Mouse (Mus musculus) limb, embryonic 12.5 days (tissue): ENCODE measurements at regions not wholly inside any gene's neighbourhood (a gene's known extent, or its start where the extent isn't known, plus 50 kb on each side); places are given as distances from the start of the nearest gene placed in this dataset.
A peak's percentile ranks its signal among the peaks of the same experiment; 100 is the strongest.

ENCODE experiments used
- ATAC-seq: fragments of 200-750 bp; cut with Nextera tagmentation; 2 replicates; pipeline ENCODE4 v1.8.0; 2017; ENCODE audit warnings: low read depth, moderate TSS enrichment; ENCODE audit not compliant: insufficient number of reproducible peaks, insufficient read depth, low FRiP score, low TSS enrichment
- H3K27ac ChIP-seq: fragments of 300-500 bp; sonication (generic); 2 replicates; pipeline ENCODE4 v1.5.1; 2016; ENCODE audit warnings: mild to moderate bottlenecking, moderate library complexity
- H3K27me3 ChIP-seq: fragments of 300-500 bp; sonication (generic); 2 replicates; pipeline ENCODE4 v1.6.1; 2016; ENCODE audit warnings: mild to moderate bottlenecking, moderate library complexity
- H3K36me3 ChIP-seq: fragments of 300-500 bp; sonication (generic); 2 replicates; pipeline ENCODE4 v1.6.1; 2016; ENCODE audit warnings: mild to moderate bottlenecking, moderate library complexity
- H3K4me1 ChIP-seq: fragments of 300-500 bp; sonication (generic); replicated peaks from 2 replicates; pipeline ENCODE4 v1.6.1; 2016
- H3K4me2 ChIP-seq: fragments of 300-500 bp; sonication (generic); 2 replicates; pipeline ENCODE4 v1.6.1; 2016; ENCODE audit warnings: mild to moderate bottlenecking, moderate library complexity
- H3K4me3 ChIP-seq: fragments of 300-500 bp; sonication (generic); replicated peaks from 2 replicates; pipeline ENCODE4 v1.5.1; 2016; ENCODE audit warnings: mild to moderate bottlenecking
- H3K9ac ChIP-seq: fragments of 300-500 bp; sonication (generic); replicated peaks from 2 replicates; pipeline ENCODE4 v1.6.1; 2016; ENCODE audit warnings: mild to moderate bottlenecking, moderate library complexity
- H3K9me3 ChIP-seq: fragments of 300-500 bp; sonication (generic); 2 replicates; pipeline ENCODE4 v1.6.1; 2016; ENCODE audit warnings: mild to moderate bottlenecking, moderate library complexity
- WGBS: fragments of 180-500 bp; shearing (Covaris S2); methylation state at CpG from one replicate; pipeline ENCODE4 v1.1.7; 2016; 5-methylcytosine and 5-hydroxymethylcytosine counted together

GRCm38 (mm10) chr5:74121861-74122630, 53.8 kb upstream of the Usp46 start:
- Histone ChIP-seq H3K4me2 (no peak overlapping the region), H3K4me1 (peaks cover 20% of the 10 kb centered on the region), H3K4me3 (no peak overlapping the region), H3K27ac (peak overlapping the region; percentile 78), H3K9ac (no peak overlapping the region), H3K27me3 (no peaks in the 10 kb centered on the region), H3K9me3 (peaks cover 3% of the 10 kb centered on the region; the same call in 1 of the 2 replicates), H3K36me3 (no peaks in the 10 kb centered on the region)
- peak; percentile 88 for ATAC-seq
- 54% methylated on average over 9 of the region's 9 CpGs for WGBS

GRCm38 (mm10) chr5:74126015-74126896, 58.0 kb upstream of the Usp46 start:
- Histone ChIP-seq H3K9me3 (no peaks in the 10 kb centered on the region; the same call in 1 of the 2 replicates), H3K4me2 (peak overlapping the region; percentile 32), H3K4me3 (peak overlapping the region; percentile 23), H3K36me3 (no peaks in the 10 kb centered on the region), H3K4me1 (peaks cover 16% of the 10 kb centered on the region), H3K9ac (no peak overlapping the region), H3K27me3 (no peaks in the 10 kb centered on the region), H3K27ac (no peak overlapping the region)
- ATAC-seq, result peak; percentile 82
- 61% methylated on average over 32 of the region's 32 CpGs for WGBS

GRCm38 (mm10) chr5:74127518-74127917, 59.3 kb upstream of the Usp46 start:
- H3K4me3 ChIP-seq, result no peak overlapping the region
- WGBS, result 93% methylated on average over 6 of the region's 6 CpGs
- no peak overlapping the region for H3K9ac ChIP-seq
- ATAC-seq, result no peak
- no peaks in the 10 kb centered on the region for H3K36me3 ChIP-seq
- no peak overlapping the region for H3K4me2 ChIP-seq
- no peaks in the 10 kb centered on the region; the same call in 1 of the 2 replicates for H3K9me3 ChIP-seq
- peaks cover 5% of the 10 kb centered on the region for H3K4me1 ChIP-seq
- no peak overlapping the region for H3K27ac ChIP-seq
- no peaks in the 10 kb centered on the region for H3K27me3 ChIP-seq

- Histone ChIP-seq H3K27ac (0 out of 2 replicates have a peak overlapping the region, but pooled peaks have one; percentile 25), H3K9me3 (no peaks in the 10 kb centered on the region; the same call in 1 of the 2 replicates), H3K4me1 (no peaks in the 10 kb centered on the region; the same call in 1 of the 2 replicates), H3K27me3 (no peaks in the 10 kb centered on the region), H3K4me2 (no peak overlapping the region), H3K4me3 (no peak overlapping the region), H3K9ac (no peak overlapping the region), H3K36me3 (no peaks in the 10 kb centered on the region)
- no peak for ATAC-seq
These were observed 61.4 kb upstream of the Usp46 start for GRCm38 (mm10) chr5:74129636-74130035.

- no peak for ATAC-seq
- 42% methylated on average over 8 of the region's 8 CpGs for WGBS
- no peak overlapping the region for H3K4me2 ChIP-seq
These were observed 62.4 kb upstream of the Rasl11b start for GRCm38 (mm10) chr5:74132671-74133070.

GRCm38 (mm10) chr5:74136377-74136776, 58.7 kb upstream of the Rasl11b start:
- H3K9ac ChIP-seq, result no peak overlapping the region
- H3K36me3 ChIP-seq, result no peaks in the 10 kb centered on the region
- H3K9me3 ChIP-seq, result no peaks in the 10 kb centered on the region
- H3K27me3 ChIP-seq, result no peaks in the 10 kb centered on the region
- H3K4me3 ChIP-seq, result no peak overlapping the region
- no peak overlapping the region for H3K4me2 ChIP-seq
- WGBS, result 76% methylated on average over 5 of the region's 5 CpGs
- H3K4me1 ChIP-seq, result 0 out of 2 replicates have a peak, but pooled peaks cover 4% of the 10 kb centered on the region
- ATAC-seq, result no peak
- no peak overlapping the region for H3K27ac ChIP-seq

More at GRCm38 (mm10) chr5:74132671-74133070, 62.4 kb upstream of the Rasl11b start:
- Histone ChIP-seq H3K27ac (no peak overlapping the region), H3K27me3 (no peaks in the 10 kb centered on the region), H3K4me3 (no peak overlapping the region), H3K36me3 (no peaks in the 10 kb centered on the region), H3K9ac (no peak overlapping the region), H3K9me3 (no peaks in the 10 kb centered on the region), H3K4me1 (no peaks in the 10 kb centered on the region; the same call in 1 of the 2 replicates)

GRCm38 (mm10) chr5:74136868-74137439, 58.1 kb upstream of the Rasl11b start:
- H3K27ac ChIP-seq, result no peak overlapping the region
- H3K9ac ChIP-seq, result no peak overlapping the region
- no peaks in the 10 kb centered on the region for H3K27me3 ChIP-seq
- H3K9me3 ChIP-seq, result no peaks in the 10 kb centered on the region
- no peak overlapping the region for H3K4me3 ChIP-seq
- WGBS, result 46% methylated on average over 5 of the region's 5 CpGs
- 0 out of 2 replicates have a peak, but pooled peaks cover 4% of the 10 kb centered on the region for H3K4me1 ChIP-seq
- H3K36me3 ChIP-seq, result no peaks in the 10 kb centered on the region
- ATAC-seq, result no peak
- H3K4me2 ChIP-seq, result no peak overlapping the region

GRCm38 (mm10) chr5:74143994-74144393, 51.1 kb upstream of the Rasl11b start:
- no peak overlapping the region for H3K4me2 ChIP-seq
- H3K9me3 ChIP-seq, result no peaks in the 10 kb centered on the region
- no peak overlapping the region for H3K27ac ChIP-seq
- no peak overlapping the region for H3K9ac ChIP-seq
- H3K4me1 ChIP-seq, result 0 out of 2 replicates have a peak, but pooled peaks cover 6% of the 10 kb centered on the region
- 93% methylated on average over 4 of the region's 4 CpGs for WGBS
- no peak overlapping the region for H3K4me3 ChIP-seq
- no peaks in the 10 kb centered on the region for H3K27me3 ChIP-seq
- no peak for ATAC-seq
- H3K36me3 ChIP-seq, result no peaks in the 10 kb centered on the region

- Histone ChIP-seq H3K4me2 (no peak overlapping the region), H3K4me3 (no peak overlapping the region), H3K36me3 (no peaks in the 10 kb centered on the region), H3K9ac (no peak overlapping the region), H3K27me3 (no peaks in the 10 kb centered on the region), H3K4me1 (0 out of 2 replicates have a peak, but pooled peaks cover 3% of the 10 kb centered on the region), H3K9me3 (no peaks in the 10 kb centered on the region), H3K27ac (no peak overlapping the region)
- ATAC-seq, result no peak
- WGBS, result 86% methylated on average over 5 of the region's 5 CpGs
These were observed 50.3 kb upstream of the Rasl11b start for GRCm38 (mm10) chr5:74144765-74145164.
